Mouse (Mus musculus) cortical plate, adult 2 months (tissue): ENCODE results near the gene Shc3. TPM values are rescaled to one million over a fixed set of nuclear protein-coding genes. Genes with fewer than 3 reads are reported as not detected.
A peak's percentile ranks its signal among the peaks of the same experiment; 100 is the strongest.

Source experiments
- H3K27ac ChIP-seq: fragments of 200-500 bp; 2 replicates; pipeline ENCODE4 v1.5.1; 2012; ENCODE audit warnings: low read length, control low read depth, inconsistent platforms; ENCODE audit not compliant: insufficient read depth
- H3K4me1 ChIP-seq: fragments of 200-500 bp; 2 replicates; pipeline ENCODE4 v1.6.1; 2011; ENCODE audit warnings: low read length; ENCODE audit not compliant: control insufficient read depth, insufficient read depth
- H3K4me3 ChIP-seq: fragments of 200-500 bp; 2 replicates; pipeline ENCODE4 v1.5.1; 2011; ENCODE audit warnings: mild to moderate bottlenecking, low read length, control low read depth; ENCODE audit not compliant: insufficient read depth
- CTCF ChIP-seq: fragments of 200-500 bp; IDR thresholded peaks from 2 replicates; pipeline ENCODE4 v1.5.1; 2011; ENCODE audit warnings: mild to moderate bottlenecking, control low read depth, low read length; ENCODE audit not compliant: insufficient read depth; ENCODE audit errors: extremely low read depth
- POLR2A ChIP-seq: fragments of 200-500 bp; IDR thresholded peaks from 2 replicates; pipeline ENCODE4 v1.6.1; 2011; ENCODE audit warnings: mild to moderate bottlenecking, low read length, control low read depth; ENCODE audit not compliant: insufficient read depth; ENCODE audit errors: extremely low read depth
- polyA plus RNA-seq: library from polyadenylated mRNA; depleted of rRNA; stranded (reverse); fragments of >200 nt; gene quantifications from 2 replicates; pipeline ENCODE4 v1.2.3, GENCODE M21; 2012; rRNA removed

The Shc3 gene
- 80.3 and 82.8 TPM in 2 replicates for polyA plus RNA-seq

GRCm38 (mm10) chr13:51568911-51569684, at the start of gene Shc3:
Shc3 (minus strand) TSS chr13:51569419.
- peak; percentile 95 for TF ChIP-seq POLR2A
- no peak for TF ChIP-seq CTCF
- Histone ChIP-seq H3K4me1 (peaks cover 2% of the 10 kb centered on the region; the same call in 1 of the 2 replicates), H3K27ac (peak within 1 kb of the TSS; percentile 65), H3K4me3 (peak within 1 kb of the TSS; percentile 57)

DNA sequence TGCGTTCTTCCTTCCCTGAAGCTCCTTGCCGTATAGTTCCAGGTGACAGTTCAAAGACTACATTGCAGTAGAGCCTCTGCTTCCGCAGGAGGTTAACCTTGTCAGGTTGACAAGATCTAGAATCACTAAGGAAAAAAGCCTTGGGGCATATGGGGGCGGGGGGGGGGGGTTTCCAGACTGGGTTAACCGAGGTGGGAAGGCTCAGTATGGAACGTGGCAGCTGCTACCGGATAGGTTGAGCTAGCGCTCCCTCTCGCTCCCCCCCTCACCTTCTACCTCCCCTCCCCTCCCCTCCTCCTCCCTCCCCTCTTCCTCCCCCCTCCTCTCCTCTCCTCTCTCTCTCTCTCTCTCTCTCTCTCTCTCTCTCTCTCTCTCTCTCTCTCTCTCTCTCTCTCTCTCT, 49.4 kb upstream of the Shc3 start:
- TF ChIP-seq CTCF: no peak
- no peak for TF ChIP-seq POLR2A
- Histone ChIP-seq H3K4me1 (no peaks in the 10 kb centered on the region), H3K4me3 (no peak overlapping the region), H3K27ac (no peak overlapping the region)

- TF ChIP-seq CTCF: peak; percentile 74
- no peak for TF ChIP-seq POLR2A
- Histone ChIP-seq H3K4me3 (no peak overlapping the region), H3K4me1 (no peaks in the 10 kb centered on the region), H3K27ac (no peak overlapping the region)
Observed at GRCm38 (mm10) chr13:51617861-51618260, 48.6 kb upstream of the Shc3 start.

DNA sequence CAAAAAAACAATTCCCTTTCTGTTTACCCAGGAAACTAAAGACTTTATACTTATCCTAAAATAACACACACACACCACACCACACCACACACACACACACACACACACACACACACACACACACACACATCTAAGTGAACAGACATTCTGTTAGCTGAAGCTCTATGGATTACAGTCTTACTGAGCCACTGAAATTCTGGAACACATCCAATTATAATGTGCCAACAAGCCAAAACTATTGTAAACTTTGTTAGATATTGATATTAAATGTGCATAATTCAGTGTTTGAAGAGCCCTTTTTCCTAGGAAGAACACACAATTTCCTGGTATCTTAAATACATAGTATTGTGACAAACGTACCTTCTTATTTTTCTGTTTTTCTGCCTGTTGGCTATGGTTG, 48.1 kb upstream of the Shc3 start:
- Histone ChIP-seq H3K4me1 (no peaks in the 10 kb centered on the region), H3K4me3 (no peak overlapping the region), H3K27ac (no peak overlapping the region)
- TF ChIP-seq POLR2A (no peak), CTCF (no peak)

GRCm38 (mm10) chr13:51616417-51617044, 47.3 kb upstream of the Shc3 start:
- H3K27ac ChIP-seq: no peak overlapping the region
- H3K4me1 ChIP-seq: no peaks in the 10 kb centered on the region
- H3K4me3 ChIP-seq: no peak overlapping the region
- no peak for TF ChIP-seq POLR2A
- TF ChIP-seq CTCF: no peak

GRCm38 (mm10) chr13:51615815-51616214, 46.6 kb upstream of the Shc3 start:
- Histone ChIP-seq H3K27ac (no peak overlapping the region), H3K4me3 (no peak overlapping the region), H3K4me1 (no peaks in the 10 kb centered on the region)
- no peak for TF ChIP-seq CTCF
- TF ChIP-seq POLR2A: no peak

DNA sequence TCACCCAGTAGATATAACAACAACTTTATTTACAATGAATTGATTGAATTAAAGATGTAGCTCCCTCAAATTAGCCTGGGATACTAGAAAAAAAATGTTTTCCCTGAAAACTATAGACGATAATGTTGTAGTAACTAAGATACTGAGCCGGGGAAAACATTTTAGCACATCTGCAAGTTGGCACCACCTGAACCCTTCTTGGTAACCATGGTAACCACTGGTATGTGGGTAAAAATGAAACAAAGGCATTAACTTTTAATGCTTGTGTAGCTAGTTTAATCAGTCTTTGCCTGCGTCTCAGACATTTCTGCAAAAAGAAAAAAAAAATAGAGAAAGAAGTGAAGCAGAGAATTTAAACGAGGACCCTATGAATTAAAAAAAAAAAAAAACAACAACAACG, 42.3 kb upstream of the Shc3 start:
- H3K4me1 ChIP-seq: no peaks in the 10 kb centered on the region
- TF ChIP-seq POLR2A (no peak), CTCF (no peak)
- H3K27ac ChIP-seq: no peak overlapping the region
- H3K4me3 ChIP-seq: no peak overlapping the region

- Histone ChIP-seq H3K27ac (no peak overlapping the region), H3K4me1 (no peaks in the 10 kb centered on the region), H3K4me3 (no peak overlapping the region)
- TF ChIP-seq CTCF (no peak), POLR2A (no peak)
Observed at GRCm38 (mm10) chr13:51611060-51611459, 41.8 kb upstream of the Shc3 start.

DNA sequence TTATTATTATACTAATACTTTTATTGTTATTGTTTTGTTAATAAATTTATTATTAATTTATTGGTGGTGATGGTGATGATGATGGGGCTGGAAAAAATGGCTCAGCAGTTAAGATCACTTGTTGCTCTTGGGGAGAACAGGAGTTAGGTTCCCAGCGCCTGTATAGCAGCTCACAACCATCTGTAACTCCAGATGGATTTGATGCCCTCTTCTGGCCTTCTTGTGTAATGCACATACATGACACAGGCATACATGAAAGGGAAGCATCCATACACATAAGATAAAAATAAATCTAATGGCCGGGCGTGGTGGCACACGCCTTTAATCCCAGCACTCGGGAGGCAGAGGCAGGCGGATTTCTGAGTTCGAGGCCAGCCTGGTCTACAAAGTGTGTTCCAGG, 40.0 kb upstream of the Shc3 start:
- Histone ChIP-seq H3K27ac (no peak overlapping the region), H3K4me1 (peaks cover under 1% of the 10 kb centered on the region), H3K4me3 (no peak overlapping the region)
- TF ChIP-seq CTCF: no peak
- TF ChIP-seq POLR2A: no peak

DNA sequence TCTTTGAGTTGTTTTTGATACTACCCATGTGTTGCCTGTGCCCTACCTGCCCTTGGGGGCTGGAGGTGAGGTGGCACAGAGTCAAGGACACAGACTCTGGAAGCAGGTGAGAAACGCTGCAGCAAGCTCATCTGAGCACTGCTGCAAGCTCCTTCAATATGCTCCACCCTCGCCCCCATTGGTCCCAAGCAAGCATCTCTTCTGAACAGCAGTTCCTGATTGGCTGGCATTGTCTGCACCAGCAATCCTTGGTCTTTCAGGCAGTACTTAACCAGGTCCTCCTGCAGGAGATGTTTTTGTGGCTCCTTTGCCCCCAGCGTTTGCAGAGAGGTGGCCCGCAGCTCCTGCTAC, 34.6 kb upstream of the Shc3 start:
- Histone ChIP-seq H3K27ac (peak overlapping the region; percentile 83), H3K4me1 (peaks cover 9% of the 10 kb centered on the region), H3K4me3 (0 out of 2 replicates have a peak overlapping the region, but pooled peaks have one; percentile 18)
- TF ChIP-seq POLR2A: peak; percentile 71
- TF ChIP-seq CTCF: no peak
